Mouse (Mus musculus): Measurements from ENCODE around the gene Hsd3b1. TPM values are rescaled to one million over a fixed set of nuclear protein-coding genes. Genes with fewer than 3 reads are reported as not detected.
"Not testable (repeated sequence)": the region's sequence is repeated elsewhere in the genome, so short reads cannot be mapped to it uniquely, and the experiment has no call there.

Gene Hsd3b1
- polyA plus RNA-seq, 1 experiment, result not detected

- 84% methylated on average over 5 of the region's 5 CpGs for WGBS
- no peak overlapping the region for H3K4me3 ChIP-seq (replicated peaks; ENCODE audit: control insufficient read depth, low read depth, low read length)
- no peaks in the 10 kb centered on the region for H3K4me1 ChIP-seq (ENCODE audit: control insufficient read depth, insufficient read depth, low read length)
- TF ChIP-seq POLR2A (IDR thresholded peaks at IDR 0.05; ENCODE audit: borderline replicate concordance, control insufficient read depth, low read depth, low read length) (no peak), CTCF (IDR thresholded peaks at IDR 0.05; ENCODE audit: control insufficient read depth, insufficient read depth, low read length) (no peak)
- no peak overlapping the region for H3K27ac ChIP-seq (ENCODE audit: control insufficient read depth, insufficient read depth, low read depth, low read length, poor library complexity)
Observed at GRCm38 (mm10) chr3:98850262-98850661, 9.3 kb downstream of the Hsd3b1 start.

GRCm38 (mm10) chr3:98848898-98849297, 10.7 kb downstream of the Hsd3b1 start:
- Histone ChIP-seq H3K4me3 (replicated peaks; ENCODE audit: control insufficient read depth, low read depth, low read length) (no peak overlapping the region), H3K4me1 (ENCODE audit: control insufficient read depth, insufficient read depth, low read length) (no peaks in the 10 kb centered on the region), H3K27ac (ENCODE audit: control insufficient read depth, insufficient read depth, low read depth, low read length, poor library complexity) (no peak overlapping the region)
- TF ChIP-seq CTCF (IDR thresholded peaks at IDR 0.05; ENCODE audit: control insufficient read depth, insufficient read depth, low read length) (no peak), POLR2A (IDR thresholded peaks at IDR 0.05; ENCODE audit: borderline replicate concordance, control insufficient read depth, low read depth, low read length) (no peak)
- 69% methylated on average over 1 of the region's 1 CpGs for WGBS

- no peak within 1 kb of the TSS for H3K4me3 ChIP-seq (replicated peaks; ENCODE audit: control insufficient read depth, low read depth, low read length)
- 61% methylated on average over 6 of the region's 6 CpGs for WGBS
- no peak for TF ChIP-seq CTCF (IDR thresholded peaks at IDR 0.05; ENCODE audit: control insufficient read depth, insufficient read depth, low read length)
- no peak for TF ChIP-seq POLR2A (IDR thresholded peaks at IDR 0.05; ENCODE audit: borderline replicate concordance, control insufficient read depth, low read depth, low read length)
Observed at GRCm38 (mm10) chr3:98814101-98814670, 45.4 kb downstream of the Hsd3b1 start, which contains the start of gene Hsd3b6. Hsd3b6 (minus strand) TSS chr3:98814443.

GRCm38 (mm10) chr3:98812653-98813052, 46.9 kb downstream of the Hsd3b1 start:
- H3K4me1 ChIP-seq (ENCODE audit: control insufficient read depth, insufficient read depth, low read length); H3K27ac ChIP-seq (ENCODE audit: control insufficient read depth, insufficient read depth, low read depth, low read length, poor library complexity); H3K4me3 ChIP-seq (replicated peaks; ENCODE audit: control insufficient read depth, low read depth, low read length): not testable (repeated sequence)
- 65% methylated on average over 6 of the region's 6 CpGs for WGBS

More at GRCm38 (mm10) chr3:98814101-98814670, 45.4 kb downstream of the Hsd3b1 start, which contains the start of gene Hsd3b6:
- Histone ChIP-seq H3K27ac (ENCODE audit: control insufficient read depth, insufficient read depth, low read depth, low read length, poor library complexity) (no peak within 1 kb of the TSS), H3K4me1 (ENCODE audit: control insufficient read depth, insufficient read depth, low read length) (no peaks in the 10 kb centered on the region)

GRCm38 (mm10) chr3:98805032-98805431, 54.6 kb downstream of the Hsd3b1 start:
- not testable (repeated sequence) for H3K4me3 ChIP-seq (replicated peaks; ENCODE audit: control insufficient read depth, low read depth, low read length); H3K4me1 ChIP-seq (ENCODE audit: control insufficient read depth, insufficient read depth, low read length); H3K27ac ChIP-seq (ENCODE audit: control insufficient read depth, insufficient read depth, low read depth, low read length, poor library complexity)
- 45% methylated on average over 3 of the region's 3 CpGs for WGBS

Other genes with a start within 250 kb of the Hsd3b1 start
- 1.0 and 2.3 TPM in 2 replicates for gene Hsd3b5, start 229.5 kb downstream of the Hsd3b1 start, polyA plus RNA-seq (2011; ENCODE audit: insufficient read depth, insufficient read length, low replicate concordance, missing spikeins)
- gene Hsd3b2, start 135.3 kb downstream of the Hsd3b1 start, polyA plus RNA-seq (2011; ENCODE audit: insufficient read depth, insufficient read length, low replicate concordance, missing spikeins), result not detected in 2 replicates
- 0.20 and 3.2 TPM in 2 replicates for gene Hsd3b3, start 96.7 kb downstream of the Hsd3b1 start, polyA plus RNA-seq (2011; ENCODE audit: insufficient read depth, insufficient read length, low replicate concordance, missing spikeins)
- not detected in 2 replicates for gene Hsd3b6, start 45.4 kb downstream of the Hsd3b1 start, polyA plus RNA-seq (2011; ENCODE audit: insufficient read depth, insufficient read length, low replicate concordance, missing spikeins)
- 0.97 TPM in 1 of 2 replicates, not detected in the other for gene Hao2, start 33.4 kb upstream of the Hsd3b1 start, polyA plus RNA-seq (2011; ENCODE audit: insufficient read depth, insufficient read length, low replicate concordance, missing spikeins)